Mouse (Mus musculus): Measurements from ENCODE around the gene Zfp658.

- TF ChIP-seq CTCF (IDR thresholded peaks at IDR 0.05; ENCODE audit: borderline replicate concordance, control insufficient read depth, extremely low read depth, insufficient read depth, low read length, poor library complexity) = no peak
- TF ChIP-seq POLR2A (IDR thresholded peaks at IDR 0.05; ENCODE audit: control insufficient read depth, extremely low read depth, insufficient read depth, low read length, poor library complexity) = no peak
Measured at GRCm38 (mm10) chr7:43606896-43607742, 45.1 kb downstream of the Zfp658 start, which contains the start of gene Zfp819.
